Mouse (Mus musculus) testis, postnatal 14 days (tissue): ENCODE measurements around the gene Simc1.

ENCODE experiments used
- DNase-seq: peaks from one replicate; pipeline ENCODE4 v3.0.0; 2021; ENCODE audit warnings: low spot score

Gene Simc1

GRCm38 (mm10) chr13:54548036-54548435 lies 44.5 kb downstream of the Simc1 start:
- DNase-seq: no peak

- DNase-seq: no peak
These were observed 52.6 kb downstream of the Simc1 start for GRCm38 (mm10) chr13:54556176-54556575.

DNA sequence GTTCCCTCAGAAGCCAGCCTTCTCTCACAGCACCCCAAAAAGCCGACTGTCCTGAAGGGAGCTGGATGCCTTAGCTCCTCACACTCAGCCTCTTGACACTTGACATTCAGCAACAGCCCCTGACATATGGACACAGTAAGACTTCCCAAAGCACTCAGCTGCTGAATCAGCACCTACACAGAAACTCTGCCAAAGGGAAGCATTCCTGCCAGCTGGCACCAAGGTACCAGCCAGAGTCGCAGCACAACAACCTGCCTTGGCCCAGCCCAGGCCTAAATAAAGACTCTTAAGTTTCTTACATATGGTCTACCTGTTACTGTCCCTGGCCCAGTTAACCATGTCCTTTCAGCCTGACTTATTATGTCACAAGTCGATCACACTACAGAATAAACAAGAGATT lies 53.2 kb downstream of the Simc1 start:
- no peak for DNase-seq

DNA sequence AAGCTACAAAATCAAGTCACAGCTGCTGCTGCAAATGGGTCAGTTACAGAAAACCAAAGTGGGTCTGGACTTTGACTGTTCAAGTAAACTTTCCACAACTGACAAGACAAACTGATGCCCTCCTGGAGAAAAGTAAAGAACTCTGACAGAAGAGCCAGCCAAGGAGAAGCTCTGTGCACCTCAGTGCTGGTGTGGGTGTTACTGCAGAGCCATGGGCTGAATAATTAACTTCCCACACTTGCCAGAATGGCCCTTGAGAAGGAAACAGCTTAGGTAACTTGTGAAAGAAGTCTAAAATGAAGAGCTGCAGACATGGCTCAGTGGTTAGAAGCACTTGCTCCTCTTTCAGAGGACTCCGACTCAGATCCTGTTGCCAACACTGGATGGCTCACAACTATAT lies 54.1 kb downstream of the Simc1 start:
- no peak for DNase-seq

DNA sequence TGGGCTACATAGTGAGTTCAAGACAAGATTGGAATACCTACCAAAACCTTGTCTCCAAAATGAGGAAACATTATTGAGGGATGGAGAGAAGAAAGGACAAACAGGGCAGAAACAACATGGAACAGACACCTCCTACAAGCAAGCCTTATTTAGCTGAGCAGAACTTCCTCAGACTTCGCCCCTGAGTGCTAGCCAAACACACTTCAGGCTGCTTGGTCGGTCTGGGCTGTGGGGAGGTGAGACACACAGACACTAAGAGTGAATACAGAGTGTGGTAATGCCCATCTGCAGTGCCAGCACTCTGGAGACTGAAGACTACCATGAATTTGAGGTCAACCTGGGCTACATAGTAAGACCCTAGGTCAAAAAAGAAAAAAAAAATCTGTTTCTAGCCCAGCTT lies 56.1 kb downstream of the Simc1 start:
- DNase-seq: no peak

DNA sequence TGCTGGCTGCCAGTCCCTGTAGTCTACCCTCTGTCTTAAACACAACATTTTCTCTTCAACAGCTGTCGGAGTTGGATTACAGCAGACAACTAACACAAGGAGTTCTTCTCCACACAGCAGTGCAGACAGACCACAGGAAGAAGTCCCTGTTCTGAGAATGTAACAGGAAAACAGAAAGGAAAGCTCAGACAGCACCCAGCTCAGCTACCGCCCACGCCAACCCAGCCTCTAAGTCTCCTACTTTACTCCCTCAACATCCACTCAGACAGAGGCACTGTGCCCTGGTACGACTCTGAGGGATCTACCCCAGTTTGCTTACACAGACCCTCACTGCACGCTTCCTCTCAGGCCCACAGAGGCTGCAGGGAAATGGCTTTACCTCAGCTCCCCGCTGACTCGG lies 57.0 kb downstream of the Simc1 start:
- DNase-seq: no peak

DNA sequence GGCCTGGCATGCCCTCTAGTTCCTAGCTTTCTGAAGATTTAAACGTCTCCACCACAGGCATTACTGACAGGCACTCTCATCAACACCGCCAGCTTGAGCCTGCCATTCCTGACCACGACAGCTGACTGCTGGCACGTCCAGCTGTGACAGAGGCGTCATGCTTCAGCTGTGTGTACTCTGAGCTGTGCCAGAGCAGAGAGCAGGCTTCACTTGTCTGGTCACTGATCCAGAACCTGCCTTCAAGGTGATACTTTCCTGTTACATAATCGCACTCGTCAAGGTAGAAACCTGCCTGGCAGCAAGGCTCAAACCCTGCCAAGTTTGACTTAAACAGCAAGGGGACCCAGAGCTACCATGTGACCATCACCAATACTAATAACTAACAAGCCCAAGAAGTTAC lies 59.0 kb downstream of the Simc1 start:
- DNase-seq: no peak

- DNase-seq: no peak
These were observed 60.9 kb downstream of the Simc1 start for GRCm38 (mm10) chr13:54564232-54565200.

- peak; percentile 92 for DNase-seq
These were observed 61.6 kb downstream of the Simc1 start, which contains the start of gene 4833439L19Rik for GRCm38 (mm10) chr13:54565201-54565581. TSS of gene 4833439L19Rik (minus strand) at chr13:54565435.

GRCm38 (mm10) chr13:54565594-54566345 lies 62.2 kb downstream of the Simc1 start:
- peak; percentile 56 for DNase-seq

DNA sequence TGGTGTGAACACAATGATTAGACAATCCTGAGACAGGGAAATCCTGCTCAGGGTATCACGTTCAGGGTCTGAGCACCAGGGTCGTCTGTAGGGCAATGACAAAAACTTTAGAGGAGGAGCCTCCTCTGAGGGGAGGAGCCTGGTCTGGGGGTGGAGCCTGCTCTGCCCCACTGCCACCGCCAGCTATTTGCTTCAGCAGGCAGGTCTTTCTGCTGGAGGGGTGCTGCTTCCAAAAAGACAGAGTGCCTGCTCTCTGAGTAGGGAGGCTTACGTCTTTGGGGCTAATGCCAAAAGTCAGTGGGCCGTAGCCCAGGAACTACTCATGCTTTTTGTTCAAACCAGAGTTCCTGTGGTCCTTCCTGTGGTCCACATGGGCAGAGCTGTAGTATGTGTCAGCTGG lies 64.8 kb downstream of the Simc1 start:
- no peak for DNase-seq

GRCm38 (mm10) chr13:54569282-54569681 lies 65.7 kb downstream of the Simc1 start:
- no peak for DNase-seq

DNA sequence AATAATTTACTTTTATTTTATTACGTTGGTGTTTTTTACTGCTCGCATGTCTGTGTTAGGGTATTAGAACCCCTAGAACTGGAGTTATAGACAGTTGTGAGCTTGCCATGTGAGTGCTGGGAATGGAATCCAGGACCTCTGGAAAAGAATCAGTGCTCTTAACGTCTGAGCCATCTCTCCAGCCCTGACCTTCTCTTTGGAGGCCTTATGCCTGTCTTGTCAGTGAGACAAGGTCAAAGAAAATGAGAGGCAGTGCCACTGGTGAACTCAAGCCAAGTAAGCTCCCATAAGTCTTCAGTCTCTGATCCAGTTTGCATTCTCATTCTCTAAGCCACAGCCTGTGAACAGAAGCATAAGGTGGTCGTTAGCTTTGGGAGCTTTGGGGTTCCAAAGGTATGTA lies 67.2 kb downstream of the Simc1 start:
- no peak for DNase-seq

- DNase-seq: no peak
These were observed 68.1 kb downstream of the Simc1 start for GRCm38 (mm10) chr13:54571637-54572036.

DNA sequence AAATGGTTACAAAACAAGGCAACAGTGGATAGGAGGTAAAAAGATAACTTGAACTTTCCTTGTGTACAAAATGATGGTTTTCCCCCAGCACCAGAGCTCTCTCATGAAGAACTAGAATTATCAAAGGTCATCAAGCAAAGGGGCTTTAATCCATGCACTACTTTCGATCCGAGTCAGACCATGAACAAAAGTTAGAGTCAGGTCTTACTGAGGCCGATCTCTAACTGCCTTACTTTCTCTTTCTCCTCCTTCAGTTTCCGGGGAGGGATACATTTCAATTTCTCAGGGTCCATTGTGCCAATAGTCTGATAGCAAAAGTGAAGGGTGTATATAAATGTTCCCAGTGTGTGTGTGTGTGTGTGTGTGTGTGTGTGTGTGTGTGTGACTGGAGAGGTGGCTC lies 69.0 kb downstream of the Simc1 start:
- DNase-seq: no peak

GRCm38 (mm10) chr13:54574854-54575481 lies 71.4 kb downstream of the Simc1 start, which contains the start of gene Arl10:
TSS of gene Arl10 (plus strand) at chr13:54575015.
- DNase-seq: peak; percentile 79

DNA sequence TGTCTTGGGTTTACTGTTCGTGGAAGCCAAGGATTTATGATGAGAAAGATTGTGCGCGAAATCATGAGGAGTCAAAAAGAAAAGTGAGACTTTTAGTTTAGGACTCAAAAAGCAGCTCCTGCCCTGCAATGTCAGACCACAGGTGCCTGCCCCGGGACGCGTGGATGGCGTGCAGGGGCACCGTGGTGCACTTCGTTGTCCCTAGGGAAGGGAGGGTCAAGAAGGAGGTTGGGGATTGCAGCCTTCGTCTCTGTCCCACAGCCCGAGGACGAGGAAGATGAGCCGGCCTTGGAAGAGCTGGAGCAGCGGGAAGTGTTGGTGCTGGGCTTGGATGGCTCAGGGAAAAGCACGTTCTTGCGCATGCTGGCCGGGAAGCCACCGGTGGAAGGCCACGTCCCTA lies 71.9 kb downstream of the Simc1 start:
- no peak for DNase-seq

DNA sequence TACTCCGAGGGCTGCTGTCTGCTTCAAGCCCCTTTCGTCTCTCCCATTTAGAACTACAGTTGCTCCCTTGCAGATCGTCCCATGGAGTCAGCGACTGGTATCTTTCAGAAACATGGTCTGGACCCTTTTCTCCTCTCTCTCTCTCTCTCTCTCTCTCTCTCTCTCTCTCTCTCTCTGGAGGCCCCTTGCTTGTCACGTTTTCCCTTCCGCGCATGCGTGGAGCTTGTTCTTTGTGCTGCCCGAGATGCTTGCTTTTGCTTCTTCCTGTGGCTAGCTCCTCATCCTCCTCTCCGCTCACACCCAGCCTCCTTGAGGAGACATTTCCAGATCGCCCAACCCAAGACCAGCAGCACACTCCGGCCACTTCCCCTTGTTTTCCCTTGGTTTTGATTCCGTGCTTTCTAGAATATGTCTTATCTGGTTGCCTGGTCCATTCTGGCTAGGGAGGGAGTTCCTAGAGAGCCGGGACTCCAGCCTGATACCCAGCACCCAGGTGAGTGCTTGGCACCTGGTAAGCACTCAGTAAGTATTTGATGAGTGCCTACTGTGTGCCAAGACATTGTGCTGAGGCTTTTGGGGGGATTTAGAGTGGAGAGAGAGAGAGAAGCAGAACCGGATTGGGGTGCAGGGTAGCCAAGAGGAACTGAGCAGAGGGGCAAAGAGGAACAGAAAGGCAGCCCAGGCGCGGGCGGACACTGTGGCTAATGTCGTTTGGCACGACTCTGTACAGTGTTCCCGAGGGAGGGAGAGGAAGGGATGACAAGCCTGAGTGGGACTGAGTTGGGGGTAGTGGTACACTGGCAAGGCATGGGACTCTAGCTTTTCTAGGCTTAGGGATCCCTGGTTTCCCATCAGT lies 74.3 kb downstream of the Simc1 start:
- no peak for DNase-seq

- no peak for DNase-seq
These were observed 77.8 kb downstream of the Simc1 start for GRCm38 (mm10) chr13:54581385-54581784.

GRCm38 (mm10) chr13:54582126-54582525 lies 78.5 kb downstream of the Simc1 start:
- DNase-seq: no peak

- DNase-seq: no peak
These were observed 79.3 kb downstream of the Simc1 start for GRCm38 (mm10) chr13:54582860-54583259.

DNA sequence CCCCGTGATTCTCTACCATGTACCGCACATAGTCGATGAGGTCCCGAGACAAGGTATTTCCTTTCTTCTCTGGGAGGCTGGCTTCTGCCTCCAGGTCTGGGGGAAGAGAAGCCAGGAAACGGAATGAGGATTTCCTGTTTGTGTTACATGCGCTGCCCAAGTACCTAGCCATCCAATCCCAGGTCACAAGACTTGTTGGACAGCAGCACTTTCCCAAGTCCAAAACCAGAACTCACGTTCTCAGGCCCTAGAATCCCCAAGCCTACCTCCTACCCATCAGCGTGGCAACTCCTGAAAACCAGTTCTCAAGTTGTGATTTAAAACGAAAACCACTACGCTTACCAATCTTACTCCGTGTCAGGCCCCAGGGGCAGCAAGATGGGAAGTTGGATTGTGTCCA lies 82.3 kb downstream of the Simc1 start:
- DNase-seq: no peak
